Mouse (Mus musculus): ENCODE measurements at regions not wholly inside any gene's neighbourhood (a gene's known extent, or its start where the extent isn't known, plus 50 kb on each side); places are given as distances from the start of the nearest gene placed in this dataset.

GRCm38 (mm10) chr3:148429012-148429865 is 561.1 kb downstream of the Adgrl2 start:
- no peak for DNase-seq

- no peak for DNase-seq
These were observed 566.3 kb downstream of the Adgrl2 start for GRCm38 (mm10) chr3:148424089-148424488.

- no peak for DNase-seq
These were observed 567.0 kb downstream of the Adgrl2 start for GRCm38 (mm10) chr3:148423383-148423782.

- DNase-seq: no peak
These were observed 567.6 kb downstream of the Adgrl2 start for GRCm38 (mm10) chr3:148422720-148423119.

GRCm38 (mm10) chr3:148422205-148422604 is 568.1 kb downstream of the Adgrl2 start:
- no peak for DNase-seq

GRCm38 (mm10) chr3:148420303-148420702 is 570.1 kb downstream of the Adgrl2 start:
- no peak for DNase-seq

- no peak for DNase-seq
These were observed 570.8 kb downstream of the Adgrl2 start for GRCm38 (mm10) chr3:148419462-148420074.

GRCm38 (mm10) chr3:148418067-148418466 is 572.3 kb downstream of the Adgrl2 start:
- DNase-seq: no peak

- no peak for DNase-seq
These were observed 574.9 kb downstream of the Adgrl2 start for GRCm38 (mm10) chr3:148415443-148415842.

- no peak for DNase-seq
These were observed 577.3 kb downstream of the Adgrl2 start for GRCm38 (mm10) chr3:148413027-148413426.

GRCm38 (mm10) chr3:148412191-148412590 is 578.2 kb downstream of the Adgrl2 start:
- DNase-seq: no peak

GRCm38 (mm10) chr3:148398349-148398748 is 592.0 kb downstream of the Adgrl2 start:
- DNase-seq: no peak

- DNase-seq: no peak
These were observed 602.8 kb downstream of the Adgrl2 start for GRCm38 (mm10) chr3:148387550-148387949.

GRCm38 (mm10) chr3:148385712-148386111 is 604.6 kb downstream of the Adgrl2 start:
- no peak for DNase-seq

GRCm38 (mm10) chr3:148381057-148381456 is 609.3 kb downstream of the Adgrl2 start:
- DNase-seq: no peak

GRCm38 (mm10) chr3:148363331-148363730 is 627.0 kb downstream of the Adgrl2 start:
- DNase-seq: no peak

GRCm38 (mm10) chr3:148362453-148362864 is 627.9 kb downstream of the Adgrl2 start:
- DNase-seq: no peak

- DNase-seq: no peak
These were observed 646.6 kb downstream of the Adgrl2 start for GRCm38 (mm10) chr3:148343633-148344361.

- no peak for DNase-seq
These were observed 647.1 kb downstream of the Adgrl2 start for GRCm38 (mm10) chr3:148343256-148343632.

- no peak for DNase-seq
These were observed 651.1 kb downstream of the Adgrl2 start for GRCm38 (mm10) chr3:148339258-148339657.

GRCm38 (mm10) chr3:148336640-148337039 is 653.7 kb downstream of the Adgrl2 start:
- DNase-seq: no peak

GRCm38 (mm10) chr3:148336091-148336511 is 654.3 kb downstream of the Adgrl2 start:
- DNase-seq: no peak

- DNase-seq: no peak
These were observed 654.7 kb downstream of the Adgrl2 start for GRCm38 (mm10) chr3:148335654-148336053.

All from cerebellum, adult 11-12 months (tissue).